Mouse (Mus musculus) spleen, postnatal 0 days (tissue): ENCODE data around the gene Spdya. TPM values are rescaled to one million over a fixed set of nuclear protein-coding genes. Genes with fewer than 3 reads are reported as not detected.

Experiments used
- polyA plus RNA-seq: library from polyadenylated mRNA; unstranded; fragments of >200 nt; fragmentation: Nextera tagmentation; extraction: Ambion mirVana; gene quantifications from 2 replicates; pipeline ENCODE4 v1.2.1, GENCODE M21; 2015

Gene Spdya
- 0.49 and 0.69 TPM in 2 replicates for polyA plus RNA-seq

DNA sequence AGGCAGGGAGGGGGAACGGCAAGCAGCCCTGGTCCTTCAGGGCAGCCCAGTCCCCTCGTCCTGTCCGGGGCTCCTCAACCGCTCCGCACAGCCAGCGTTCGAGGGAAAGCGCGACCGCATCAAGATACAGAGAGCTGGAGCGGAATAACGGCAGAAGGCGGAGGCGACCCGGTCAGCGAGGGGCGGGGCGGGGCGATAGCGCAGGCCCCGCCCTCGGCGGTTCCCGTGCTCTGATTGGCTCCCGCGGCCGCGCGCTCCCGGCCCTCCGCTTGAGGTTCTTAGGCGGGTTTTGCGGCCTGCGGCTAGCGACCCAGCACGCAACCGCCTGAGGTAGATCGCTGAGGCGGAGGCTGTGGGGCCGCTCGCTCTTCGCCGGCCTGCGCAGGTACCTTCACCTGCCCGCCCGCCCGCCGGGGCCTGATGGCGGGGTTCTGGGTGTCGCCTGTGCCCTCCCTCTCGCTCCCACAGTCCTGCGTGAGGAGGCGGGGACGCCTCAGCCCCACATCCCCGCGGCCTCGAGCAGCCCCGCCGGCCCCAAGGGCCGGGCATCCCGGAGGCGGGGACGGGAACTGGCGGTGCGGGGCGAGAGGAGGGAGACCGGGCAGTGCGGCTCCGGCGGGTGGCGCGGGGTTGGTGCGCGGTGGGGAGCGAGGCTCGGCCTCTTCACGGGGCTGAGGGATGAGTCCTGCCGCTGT, at the start of gene Spdya:
Spdya (plus strand) TSS at position 305 of the 695 bp plus-strand sequence.

GRCm38 (mm10) chr17:71526711-71527564, 24.9 kb upstream of the Spdya start, which contains the start of gene Ndc80:
Gene Ndc80, minus strand, starts transcription at chr17:71526857.

DNA sequence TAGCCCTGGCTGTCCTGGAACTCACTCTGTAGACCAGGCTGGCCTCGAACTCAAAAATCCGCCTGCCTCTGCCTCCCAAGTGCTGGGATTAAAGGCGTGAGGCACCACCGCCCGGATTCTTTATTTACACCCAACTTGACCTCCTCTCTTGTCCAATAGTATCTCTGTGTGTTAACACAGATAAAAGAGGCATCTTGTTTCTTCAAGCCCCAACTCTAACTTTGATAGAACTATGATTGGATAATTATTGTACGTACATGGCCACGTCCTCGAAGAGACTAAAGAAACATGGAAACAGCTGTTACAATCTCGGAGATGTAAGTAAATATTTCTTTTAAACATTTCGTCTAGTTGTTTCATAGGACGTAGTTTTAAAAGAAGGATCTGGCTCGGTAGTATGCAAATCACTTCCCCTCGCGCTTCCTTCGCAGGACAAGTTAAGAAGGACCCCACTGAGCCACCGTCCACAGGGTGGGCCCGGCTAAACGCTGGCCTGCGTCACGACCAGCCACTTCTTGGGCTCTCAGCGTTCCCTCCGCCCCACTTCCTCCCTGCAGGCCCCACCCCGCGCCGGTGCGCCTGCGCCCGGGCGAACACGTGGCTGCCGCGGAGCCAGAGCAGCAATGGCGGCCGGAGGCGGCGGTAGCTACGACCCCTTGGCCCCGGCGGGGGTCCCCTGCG, 63.9 kb downstream of the Spdya start, which contains the start of gene Wdr43:
Wdr43 (plus strand) TSS at position 258 of the 681 bp plus-strand sequence.

Other genes starting within 250 kb of the Spdya start
- gene Emilin2, start 240.1 kb upstream of the Spdya start, polyA plus RNA-seq, result 30.0 and 33.0 TPM in 2 replicates
- gene Gm4707, start 92.1 kb upstream of the Spdya start, polyA plus RNA-seq, result 3.1 and 3.7 TPM in 2 replicates
- 64.6 and 66.7 TPM in 2 replicates for gene Smchd1, start 76.7 kb upstream of the Spdya start, polyA plus RNA-seq
- 44.4 and 48.3 TPM in 2 replicates for gene Ndc80, start 25.2 kb upstream of the Spdya start, polyA plus RNA-seq
- gene Wdr43, start 63.8 kb downstream of the Spdya start, polyA plus RNA-seq, result 46.1 and 50.0 TPM in 2 replicates
- 0.12 and 0.41 TPM in 2 replicates for gene Togaram2, start 121.2 kb downstream of the Spdya start, polyA plus RNA-seq
- gene Pcare, start 200.8 kb downstream of the Spdya start, polyA plus RNA-seq, result not detected in 2 replicates
- gene Clip4, start 216.4 kb downstream of the Spdya start, polyA plus RNA-seq, result 0.79 and 1.1 TPM in 2 replicates